Mouse (Mus musculus) embryonic facial prominence, embryonic 15.5 days (tissue): ENCODE results near the gene Gm42791. TPM values are rescaled to one million over a fixed set of nuclear protein-coding genes. Genes with fewer than 3 reads are reported as not detected.

Source experiments
- ATAC-seq: fragments of 200-750 bp; cut with Nextera tagmentation; 2 replicates; pipeline ENCODE4 v1.8.0; 2017; ENCODE audit warnings: low read depth, moderate TSS enrichment; ENCODE audit not compliant: insufficient number of reproducible peaks, low FRiP score, low TSS enrichment
- H3K27ac ChIP-seq: fragments of 300-500 bp; sonication (generic); replicated peaks from 2 replicates; pipeline ENCODE4 v1.5.1; 2015; ENCODE audit warnings: mild to moderate bottlenecking, inconsistent platforms
- H3K27me3 ChIP-seq: fragments of 300-500 bp; sonication (generic); 2 replicates; pipeline ENCODE4 v1.6.1; 2015; ENCODE audit warnings: inconsistent platforms
- H3K36me3 ChIP-seq: fragments of 300-500 bp; sonication (generic); 2 replicates; pipeline ENCODE4 v1.6.1; 2015; ENCODE audit warnings: mild to moderate bottlenecking, inconsistent platforms
- H3K4me1 ChIP-seq: fragments of 300-500 bp; sonication (generic); 2 replicates; pipeline ENCODE4 v1.6.1; 2015; ENCODE audit warnings: inconsistent platforms
- H3K4me2 ChIP-seq: fragments of 300-500 bp; sonication (generic); replicated peaks from 2 replicates; pipeline ENCODE4 v1.6.1; 2015; ENCODE audit warnings: mild to moderate bottlenecking, inconsistent platforms
- H3K4me3 ChIP-seq: fragments of 300-500 bp; sonication (generic); replicated peaks from 2 replicates; pipeline ENCODE4 v1.5.1; 2015; ENCODE audit warnings: mild to moderate bottlenecking, inconsistent platforms
- H3K9ac ChIP-seq: fragments of 300-500 bp; sonication (generic); 2 replicates; pipeline ENCODE4 v1.6.1; 2015; ENCODE audit warnings: inconsistent platforms
- H3K9me3 ChIP-seq: fragments of 300-500 bp; sonication (generic); replicated peaks from 2 replicates; pipeline ENCODE4 v1.6.1; 2016; ENCODE audit warnings: inconsistent platforms
- WGBS: fragments of 180-500 bp; shearing (Covaris S2); methylation state at CpG from one replicate; pipeline ENCODE4 v1.1.7; 2015; 5-methylcytosine and 5-hydroxymethylcytosine counted together
- polyA plus RNA-seq: library from polyadenylated mRNA; unstranded; fragments of >200 nt; fragmentation: Nextera tagmentation; extraction: Ambion mirVana; gene quantifications from 2 replicates; pipeline ENCODE4 v1.2.1, GENCODE M21; 2015

The Gm42791 gene
- polyA plus RNA-seq, 1 experiment from 2014 or later: 1.6 TPM

GRCm38 (mm10) chr5:148869583-148869982 lies 125.4 kb downstream of the Gm42791 start:
- peaks cover 17% of the 10 kb centered on the region for H3K4me1 ChIP-seq
- 48% methylated on average over 3 of the region's 3 CpGs for WGBS
- no peak for ATAC-seq
- no peak overlapping the region for H3K4me2 ChIP-seq
- H3K9me3 ChIP-seq: no peaks in the 10 kb centered on the region
- no peak overlapping the region for H3K9ac ChIP-seq
- no peak overlapping the region for H3K27ac ChIP-seq
- no peak overlapping the region for H3K4me3 ChIP-seq
- no peaks in the 10 kb centered on the region for H3K27me3 ChIP-seq
- peaks cover 15% of the 10 kb centered on the region; the same call in 1 of the 2 replicates for H3K36me3 ChIP-seq

DNA sequence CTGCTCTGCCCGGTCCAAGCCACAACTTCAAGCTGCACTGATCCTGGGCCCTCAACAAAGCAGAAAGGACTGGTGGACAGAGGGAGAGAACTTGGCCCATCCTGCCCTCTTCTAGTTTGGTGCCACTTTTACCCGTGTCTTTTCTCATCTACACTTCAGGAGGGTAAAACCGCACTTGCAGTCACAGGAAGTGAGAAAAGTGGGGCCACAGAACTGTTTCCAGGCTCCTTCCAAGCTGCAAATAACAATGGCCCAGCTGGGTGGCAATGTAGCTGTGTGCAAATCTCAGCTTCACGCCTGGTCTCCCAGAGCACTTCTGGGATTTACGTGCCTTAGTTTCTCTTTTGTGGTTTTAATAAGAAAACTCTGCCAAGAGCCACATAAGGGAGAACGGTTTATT lies 127.2 kb downstream of the Gm42791 start:
- no peak for ATAC-seq
- peaks cover 17% of the 10 kb centered on the region for H3K4me1 ChIP-seq
- WGBS: 78% methylated on average over 6 of the region's 6 CpGs
- H3K27ac ChIP-seq: no peak overlapping the region
- H3K9me3 ChIP-seq: no peaks in the 10 kb centered on the region
- no peak overlapping the region for H3K4me3 ChIP-seq
- H3K4me2 ChIP-seq: no peak overlapping the region
- no peaks in the 10 kb centered on the region for H3K27me3 ChIP-seq
- 0 out of 2 replicates have a peak, but pooled peaks cover 7% of the 10 kb centered on the region for H3K36me3 ChIP-seq
- no peak overlapping the region for H3K9ac ChIP-seq

DNA sequence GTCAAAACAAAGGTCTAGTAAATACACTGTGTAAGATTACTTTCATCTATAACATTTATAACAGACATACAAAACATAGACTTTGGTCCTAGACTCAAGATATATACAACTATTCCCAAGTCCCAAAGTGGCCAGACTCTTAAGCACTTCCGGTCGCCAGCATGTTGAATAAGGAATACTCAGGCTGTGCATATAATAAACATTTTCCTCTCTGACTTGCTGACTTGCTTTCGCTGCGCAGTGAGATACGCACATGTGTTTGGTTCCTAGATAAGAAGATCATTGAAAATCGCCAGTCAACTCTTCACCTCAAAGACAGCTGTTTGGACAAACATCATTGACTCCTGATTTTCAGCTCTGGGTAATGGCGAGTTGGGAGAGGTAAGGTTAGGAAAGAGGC lies 127.8 kb downstream of the Gm42791 start:
- H3K36me3 ChIP-seq: 0 out of 2 replicates have a peak, but pooled peaks cover 1% of the 10 kb centered on the region
- H3K27me3 ChIP-seq: no peaks in the 10 kb centered on the region
- WGBS: 83% methylated on average over 7 of the region's 7 CpGs
- no peak overlapping the region for H3K4me3 ChIP-seq
- H3K9me3 ChIP-seq: no peaks in the 10 kb centered on the region
- H3K4me2 ChIP-seq: no peak overlapping the region
- ATAC-seq: no peak
- H3K9ac ChIP-seq: no peak overlapping the region
- no peak overlapping the region for H3K27ac ChIP-seq
- peaks cover 17% of the 10 kb centered on the region for H3K4me1 ChIP-seq

DNA sequence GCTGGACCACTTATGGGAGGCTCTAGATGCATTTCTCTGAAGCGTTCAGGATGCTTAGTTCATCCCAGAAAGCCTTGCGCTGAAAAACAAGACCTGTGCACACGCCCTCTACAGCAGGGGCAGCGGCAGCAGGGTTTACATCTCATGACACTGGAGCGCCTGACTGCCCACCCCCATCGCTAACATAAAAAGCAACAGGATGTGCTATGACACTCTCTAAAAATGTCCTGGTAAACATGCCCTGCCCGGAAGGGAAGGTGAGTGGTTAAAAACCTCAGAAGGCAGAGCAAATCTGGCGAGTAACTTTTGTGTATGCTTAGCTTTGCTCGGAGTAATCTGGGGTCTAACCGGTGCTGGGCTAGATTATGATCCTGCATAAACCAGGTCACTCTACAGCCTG lies 128.4 kb downstream of the Gm42791 start:
- no peak overlapping the region for H3K9ac ChIP-seq
- 60% methylated on average over 10 of the region's 10 CpGs for WGBS

GRCm38 (mm10) chr5:148863409-148863808 lies 131.5 kb downstream of the Gm42791 start:
- Histone ChIP-seq H3K4me3 (no peak overlapping the region), H3K27ac (no peak overlapping the region), H3K9ac (no peak overlapping the region), H3K9me3 (no peaks in the 10 kb centered on the region), H3K36me3 (no peaks in the 10 kb centered on the region), H3K4me2 (no peak overlapping the region), H3K27me3 (no peaks in the 10 kb centered on the region), H3K4me1 (peaks cover 17% of the 10 kb centered on the region)
- whole genome bisulfite sequencing: 56% methylated on average over 6 of the region's 6 CpGs
- ATAC-seq: no peak

More for the DNA sequence above, 128.4 kb downstream of the Gm42791 start:
- Histone ChIP-seq H3K27me3 (no peaks in the 10 kb centered on the region), H3K4me3 (no peak overlapping the region), H3K27ac (no peak overlapping the region), H3K36me3 (no peaks in the 10 kb centered on the region), H3K4me2 (no peak overlapping the region), H3K9me3 (no peaks in the 10 kb centered on the region), H3K4me1 (peaks cover 17% of the 10 kb centered on the region)
- no peak for ATAC-seq

DNA sequence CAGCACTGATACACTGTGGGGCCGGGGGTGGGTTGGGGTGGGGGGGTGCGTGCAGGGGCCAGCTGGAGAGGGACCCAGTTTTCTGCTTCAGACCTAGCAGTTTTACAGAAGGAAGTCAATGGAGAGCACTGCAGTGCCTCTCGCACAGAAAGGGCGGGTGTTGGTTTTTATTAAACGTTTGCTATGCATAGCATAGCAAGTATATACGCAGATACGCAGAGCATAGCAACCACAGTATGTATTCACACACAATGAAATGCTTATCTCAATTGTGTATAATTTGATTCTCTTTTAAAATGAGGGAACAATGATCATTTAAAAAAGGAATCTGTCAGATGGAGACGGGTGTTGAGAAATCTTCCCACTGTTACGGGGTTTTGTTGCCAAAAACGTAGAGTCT lies 132.1 kb downstream of the Gm42791 start:
- no peak overlapping the region for H3K27ac ChIP-seq
- H3K4me2 ChIP-seq: no peak overlapping the region
- no peaks in the 10 kb centered on the region for H3K9me3 ChIP-seq
- no peak overlapping the region for H3K9ac ChIP-seq
- H3K4me3 ChIP-seq: no peak overlapping the region
- H3K4me1 ChIP-seq: peaks cover 17% of the 10 kb centered on the region
- no peaks in the 10 kb centered on the region for H3K36me3 ChIP-seq
- no peak for ATAC-seq
- WGBS: 55% methylated on average over 10 of the region's 10 CpGs
- no peaks in the 10 kb centered on the region for H3K27me3 ChIP-seq

- Histone ChIP-seq H3K4me1 (peaks cover 17% of the 10 kb centered on the region), H3K9me3 (no peaks in the 10 kb centered on the region), H3K27ac (no peak overlapping the region), H3K4me2 (no peak overlapping the region), H3K4me3 (no peak overlapping the region), H3K36me3 (no peaks in the 10 kb centered on the region), H3K27me3 (no peaks in the 10 kb centered on the region), H3K9ac (no peak overlapping the region)
- 57% methylated on average over 8 of the region's 8 CpGs for whole genome bisulfite sequencing
- ATAC-seq: no peak
These were observed 132.8 kb downstream of the Gm42791 start for GRCm38 (mm10) chr5:148862136-148862535.

- H3K4me2 ChIP-seq: no peak overlapping the region
- H3K9me3 ChIP-seq: no peaks in the 10 kb centered on the region
- H3K36me3 ChIP-seq: no peaks in the 10 kb centered on the region
- 0 out of 2 replicates have a peak, but pooled peaks cover 5% of the 10 kb centered on the region for H3K4me1 ChIP-seq
- no peak for ATAC-seq
- no peak overlapping the region for H3K4me3 ChIP-seq
- no peaks in the 10 kb centered on the region for H3K27me3 ChIP-seq
- 78% methylated on average over 3 of the region's 3 CpGs for WGBS
- no peak overlapping the region for H3K9ac ChIP-seq
- H3K27ac ChIP-seq: no peak overlapping the region
These were observed 137.4 kb downstream of the Gm42791 start for GRCm38 (mm10) chr5:148857522-148857921.

DNA sequence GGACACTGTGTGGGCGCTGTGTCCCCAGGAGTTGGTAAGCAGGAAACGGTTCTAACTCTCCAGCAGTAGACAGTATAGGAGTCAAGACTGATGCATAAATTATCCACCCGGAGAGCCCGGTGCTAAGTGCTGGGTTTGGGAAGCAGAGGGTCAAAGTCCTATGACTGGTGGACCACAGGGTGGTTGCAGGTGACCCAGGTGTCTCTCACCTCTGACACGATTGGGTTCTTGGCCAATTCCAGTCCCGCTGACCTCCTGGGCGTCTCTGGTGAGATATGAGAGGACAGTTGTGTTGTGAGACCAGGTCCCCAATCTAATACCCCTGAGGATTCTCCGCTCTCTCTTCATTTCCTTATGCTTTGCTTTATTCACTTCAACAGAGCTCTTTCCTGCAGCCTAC lies 139.9 kb downstream of the Gm42791 start:
- Histone ChIP-seq H3K36me3 (no peaks in the 10 kb centered on the region), H3K9ac (no peak overlapping the region), H3K4me2 (no peak overlapping the region), H3K9me3 (no peaks in the 10 kb centered on the region), H3K4me1 (0 out of 2 replicates have a peak, but pooled peaks cover 5% of the 10 kb centered on the region), H3K4me3 (no peak overlapping the region), H3K27ac (no peak overlapping the region), H3K27me3 (no peaks in the 10 kb centered on the region)
- ATAC-seq: no peak
- 82% methylated on average over 8 of the region's 8 CpGs for WGBS

DNA sequence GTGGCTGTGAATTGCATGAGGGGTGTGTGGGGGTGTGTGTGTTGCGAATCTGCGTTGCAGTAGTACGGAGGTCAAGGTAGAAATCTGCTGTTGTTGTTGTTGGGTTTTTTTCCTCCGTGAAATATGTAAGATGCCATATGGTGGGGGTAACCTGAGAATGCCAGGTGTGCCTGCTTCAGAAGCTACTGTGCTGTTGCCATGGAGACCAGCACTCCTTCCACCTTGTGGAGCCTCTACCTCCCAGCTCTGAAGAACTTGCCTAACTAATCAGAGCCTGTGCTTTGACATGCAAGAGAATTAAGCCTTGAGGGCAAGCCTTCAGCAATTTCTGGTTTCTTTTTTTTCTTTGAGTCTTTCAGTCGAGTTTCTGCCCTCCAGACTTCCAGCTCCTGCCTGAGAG lies 140.8 kb downstream of the Gm42791 start:
- no peak for ATAC-seq
- no peaks in the 10 kb centered on the region for H3K36me3 ChIP-seq
- no peak overlapping the region for H3K4me2 ChIP-seq
- no peak overlapping the region for H3K4me3 ChIP-seq
- no peak overlapping the region for H3K27ac ChIP-seq
- no peaks in the 10 kb centered on the region for H3K27me3 ChIP-seq
- H3K9me3 ChIP-seq: no peaks in the 10 kb centered on the region
- H3K4me1 ChIP-seq: 0 out of 2 replicates have a peak, but pooled peaks cover 5% of the 10 kb centered on the region
- no peak overlapping the region for H3K9ac ChIP-seq
- WGBS: 17% methylated on average over 5 of the region's 5 CpGs

DNA sequence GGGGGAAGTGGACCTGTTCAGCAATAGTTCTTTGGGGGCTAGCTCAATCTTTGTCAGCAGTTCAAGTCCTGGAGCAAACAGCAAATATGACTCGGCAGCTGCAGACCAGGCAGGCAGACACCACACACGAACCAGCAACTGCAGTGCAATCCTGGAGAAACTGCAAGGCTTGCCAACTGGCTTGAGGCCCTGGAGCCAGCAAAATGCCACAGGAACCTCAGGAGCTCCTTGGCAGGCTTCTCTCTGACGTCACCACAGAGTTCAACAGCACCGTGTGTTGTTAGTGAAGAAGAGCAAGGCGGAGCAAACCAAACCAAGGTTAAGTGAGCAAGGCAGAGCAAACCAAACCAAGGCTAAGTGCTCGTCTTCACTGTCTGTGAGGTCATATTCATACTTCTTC lies 145.4 kb downstream of the Gm42791 start:
- no peak for ATAC-seq
- no peaks in the 10 kb centered on the region for H3K36me3 ChIP-seq
- H3K27ac ChIP-seq: no peak overlapping the region
- H3K4me1 ChIP-seq: 0 out of 2 replicates have a peak, but pooled peaks cover 5% of the 10 kb centered on the region
- H3K9me3 ChIP-seq: no peaks in the 10 kb centered on the region
- no peaks in the 10 kb centered on the region for H3K27me3 ChIP-seq
- no peak overlapping the region for H3K4me2 ChIP-seq
- WGBS: 69% methylated on average over 6 of the region's 6 CpGs
- H3K4me3 ChIP-seq: no peak overlapping the region
- no peak overlapping the region for H3K9ac ChIP-seq

DNA sequence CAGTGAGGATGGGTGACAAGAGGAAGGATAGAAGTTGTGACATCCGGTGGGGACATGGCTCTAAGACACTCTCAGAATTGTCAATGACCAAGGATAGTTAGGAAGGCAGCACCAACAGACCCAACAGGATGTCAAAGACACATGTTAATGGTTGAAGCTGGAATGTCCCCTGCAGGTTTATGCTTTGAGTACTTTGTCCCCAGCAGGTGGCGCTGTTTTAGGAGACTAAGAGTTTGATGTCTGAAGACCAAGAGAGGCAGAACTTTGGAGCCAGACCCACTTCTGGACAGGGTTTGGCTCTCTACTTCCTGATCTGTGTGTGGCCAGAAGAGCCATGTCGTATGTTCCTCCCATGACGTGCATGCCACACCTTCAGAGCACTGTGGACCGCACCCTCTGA lies 147.9 kb downstream of the Gm42791 start:
- no peak overlapping the region for H3K4me2 ChIP-seq
- no peak overlapping the region for H3K27ac ChIP-seq
- H3K9me3 ChIP-seq: no peaks in the 10 kb centered on the region
- 94% methylated on average over 5 of the region's 5 CpGs for WGBS
- no peaks in the 10 kb centered on the region for H3K36me3 ChIP-seq
- no peak for ATAC-seq
- no peaks in the 10 kb centered on the region for H3K4me1 ChIP-seq
- no peak overlapping the region for H3K9ac ChIP-seq
- H3K4me3 ChIP-seq: no peak overlapping the region
- no peaks in the 10 kb centered on the region for H3K27me3 ChIP-seq
